Mouse (Mus musculus): Measurements from ENCODE around the gene Alg2. TPM values are rescaled to one million over a fixed set of nuclear protein-coding genes. Genes with fewer than 3 reads are reported as not detected.

Alg2 gene
- polyA plus RNA-seq, 1 experiment: 22.7 TPM

- peaks cover 14% of the 10 kb centered on the region for H3K27me3 ChIP-seq (ENCODE audit: control insufficient read depth, insufficient read depth, insufficient read length)
- TF ChIP-seq POLR2AphosphoS2 (IDR thresholded peaks at IDR 0.05; ENCODE audit: insufficient read length, low read depth): no peak
- no peak for TF ChIP-seq TCF12 (IDR thresholded peaks at IDR 0.05; ENCODE audit: insufficient read depth, poor library complexity, severe bottlenecking)
- no peak for TF ChIP-seq POLR2A (IDR thresholded peaks at IDR 0.05; ENCODE audit: insufficient read length, low read depth)
- no peak for TF ChIP-seq MAX (IDR thresholded peaks at IDR 0.05; ENCODE audit: low read depth)
- TF ChIP-seq REST (IDR thresholded peaks at IDR 0.05; ENCODE audit: insufficient read depth, insufficient read length): no peak
- TF ChIP-seq TCF3 (IDR thresholded peaks at IDR 0.05; ENCODE audit: insufficient read length, low read depth): no peak
- TF ChIP-seq E2F4 (IDR thresholded peaks at IDR 0.05; ENCODE audit: insufficient read depth): no peak
- no peak for TF ChIP-seq USF1 (IDR thresholded peaks at IDR 0.05; ENCODE audit: low read depth)
- no peaks in the 10 kb centered on the region for H3K36me3 ChIP-seq (ENCODE audit: control insufficient read depth, insufficient read depth)
- H3K79me2 ChIP-seq (ENCODE audit: control insufficient read depth, insufficient read depth): no peaks in the 10 kb centered on the region
- no peak overlapping the region for H3K4me3 ChIP-seq
- H3ac ChIP-seq (ENCODE audit: control insufficient read depth, insufficient read length): no peak overlapping the region
- no peak overlapping the region for H3K4me2 ChIP-seq (ENCODE audit: low read depth)
Observed at GRCm38 (mm10) chr4:47431081-47431480, 43.1 kb downstream of the Alg2 start.

GRCm38 (mm10) chr4:47430557-47430956 is 43.6 kb downstream of the Alg2 start:
- TF ChIP-seq POLR2A (IDR thresholded peaks at IDR 0.05; ENCODE audit: insufficient read length, low read depth): no peak
- no peak for TF ChIP-seq MYOG (IDR thresholded peaks at IDR 0.05; ENCODE audit: control insufficient read depth in 1 of 3, insufficient read depth in 1 of 3, insufficient read length in 2 of 3, low read depth in 2 of 3)
- no peak for TF ChIP-seq SRF (IDR thresholded peaks at IDR 0.05; ENCODE audit: control insufficient read depth, insufficient read length, low read depth)

DNA sequence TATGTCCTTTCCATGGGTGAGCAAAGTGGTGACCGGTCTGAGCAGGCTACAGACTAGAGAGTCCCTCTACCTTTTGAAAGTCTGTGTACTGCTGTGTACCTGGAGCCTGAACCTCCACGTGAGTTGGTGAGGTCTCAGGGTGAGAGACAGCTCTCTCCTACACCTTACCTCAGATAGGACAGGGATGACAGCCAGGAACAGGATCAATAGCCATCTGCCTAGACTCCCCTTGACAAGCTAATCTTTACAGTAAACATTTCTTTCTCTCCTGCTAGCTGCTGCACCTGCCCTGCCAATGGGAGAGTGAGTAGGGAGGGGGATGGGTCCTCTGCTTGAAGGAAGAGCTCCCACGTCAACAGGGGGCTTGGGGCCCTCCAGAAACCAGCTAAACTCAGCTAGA is 46.5 kb downstream of the Alg2 start:
- H3K36me3 ChIP-seq (ENCODE audit: control insufficient read depth, insufficient read depth): no peaks in the 10 kb centered on the region
- H3ac ChIP-seq (ENCODE audit: control insufficient read depth, insufficient read length): no peak overlapping the region
- no peaks in the 10 kb centered on the region for H3K79me2 ChIP-seq (ENCODE audit: control insufficient read depth, insufficient read depth)
- TF ChIP-seq E2F4 (IDR thresholded peaks at IDR 0.05; ENCODE audit: insufficient read depth): no peak
- no peak for TF ChIP-seq MYOG (IDR thresholded peaks at IDR 0.05; ENCODE audit: control insufficient read depth in 1 of 3, insufficient read depth in 1 of 3, insufficient read length in 2 of 3, low read depth in 2 of 3)
- TF ChIP-seq MYOD1 (IDR thresholded peaks at IDR 0.05; ENCODE audit: control insufficient read depth in 1 of 3, insufficient read length in 2 of 3, low read depth in 2 of 3): no peak
- no peak for TF ChIP-seq SRF (IDR thresholded peaks at IDR 0.05; ENCODE audit: control insufficient read depth, insufficient read length, low read depth)
- no peak for TF ChIP-seq POLR2AphosphoS2 (IDR thresholded peaks at IDR 0.05; ENCODE audit: insufficient read length, low read depth)
- TF ChIP-seq MAX (IDR thresholded peaks at IDR 0.05; ENCODE audit: low read depth): no peak
- no peak for TF ChIP-seq CEBPB (IDR thresholded peaks at IDR 0.05; ENCODE audit: insufficient read depth, poor library complexity, severe bottlenecking)
- no peak for TF ChIP-seq REST (IDR thresholded peaks at IDR 0.05; ENCODE audit: insufficient read depth, insufficient read length)
- TF ChIP-seq TCF3 (IDR thresholded peaks at IDR 0.05; ENCODE audit: insufficient read length, low read depth): no peak
- no peak for TF ChIP-seq POLR2A (IDR thresholded peaks at IDR 0.05; ENCODE audit: insufficient read length, low read depth)
- TF ChIP-seq USF1 (IDR thresholded peaks at IDR 0.05; ENCODE audit: low read depth): no peak
- H3K27me3 ChIP-seq (ENCODE audit: control insufficient read depth, insufficient read depth, insufficient read length): peaks cover 8% of the 10 kb centered on the region
- H3K4me2 ChIP-seq (ENCODE audit: low read depth): no peak overlapping the region
- no peak overlapping the region for H3K4me3 ChIP-seq

More at GRCm38 (mm10) chr4:47430557-47430956, 43.6 kb downstream of the Alg2 start:
- no peak overlapping the region for H3K4me2 ChIP-seq (ENCODE audit: low read depth)
- H3K4me3 ChIP-seq: no peak overlapping the region
- H3ac ChIP-seq (ENCODE audit: control insufficient read depth, insufficient read length): no peak overlapping the region
- no peaks in the 10 kb centered on the region for H3K36me3 ChIP-seq (ENCODE audit: control insufficient read depth, insufficient read depth)
- peaks cover 14% of the 10 kb centered on the region for H3K27me3 ChIP-seq (ENCODE audit: control insufficient read depth, insufficient read depth, insufficient read length)
- H3K79me2 ChIP-seq (ENCODE audit: control insufficient read depth, insufficient read depth): no peaks in the 10 kb centered on the region

DNA sequence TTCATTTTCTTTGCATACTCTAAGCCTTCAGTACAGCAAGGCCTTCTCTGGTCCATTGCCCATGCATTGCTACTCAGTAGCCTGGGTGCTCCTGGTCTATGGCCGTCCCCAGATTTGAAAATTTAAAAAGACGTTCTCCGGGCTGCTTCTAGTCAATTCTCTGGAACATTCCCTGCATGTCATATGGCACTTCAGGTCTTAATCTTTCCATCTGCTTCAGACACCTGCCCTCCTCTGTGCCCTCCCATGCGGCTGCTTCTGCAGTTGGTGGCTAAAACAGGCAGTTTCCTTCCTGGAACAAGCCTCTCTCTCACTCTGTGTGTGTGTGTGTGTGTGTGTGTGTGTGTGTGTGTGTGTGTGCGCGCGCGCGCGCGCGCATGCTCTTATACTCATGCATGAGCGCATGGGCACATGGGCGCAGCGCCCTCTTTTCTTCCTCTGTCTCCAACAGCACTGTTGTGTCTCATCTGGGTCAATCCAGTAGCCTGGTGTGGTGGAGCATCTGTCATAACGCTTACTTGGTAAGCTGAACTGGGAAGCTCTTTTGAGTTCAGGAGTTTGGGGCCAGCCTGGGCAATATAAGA is 48.8 kb downstream of the Alg2 start:
- Histone ChIP-seq H3K79me2 (ENCODE audit: control insufficient read depth, insufficient read depth) (no peaks in the 10 kb centered on the region), H3ac (ENCODE audit: control insufficient read depth, insufficient read length) (no peak overlapping the region), H3K4me2 (ENCODE audit: low read depth) (no peak overlapping the region), H3K4me3 (no peak overlapping the region), H3K36me3 (ENCODE audit: control insufficient read depth, insufficient read depth) (no peaks in the 10 kb centered on the region), H3K27me3 (ENCODE audit: control insufficient read depth, insufficient read depth, insufficient read length) (peaks cover 14% of the 10 kb centered on the region)
- no peak for TF ChIP-seq POLR2AphosphoS2 (IDR thresholded peaks at IDR 0.05; ENCODE audit: insufficient read length, low read depth)
- TF ChIP-seq TCF12 (IDR thresholded peaks at IDR 0.05; ENCODE audit: insufficient read depth, poor library complexity, severe bottlenecking): no peak
- no peak for TF ChIP-seq MAX (IDR thresholded peaks at IDR 0.05; ENCODE audit: low read depth)
- TF ChIP-seq E2F4 (IDR thresholded peaks at IDR 0.05; ENCODE audit: insufficient read depth): no peak
- TF ChIP-seq SRF (IDR thresholded peaks at IDR 0.05; ENCODE audit: control insufficient read depth, insufficient read length, low read depth): no peak
- no peak for TF ChIP-seq CEBPB (IDR thresholded peaks at IDR 0.05; ENCODE audit: insufficient read depth, poor library complexity, severe bottlenecking)
- no peak for TF ChIP-seq MYOD1 (IDR thresholded peaks at IDR 0.05; ENCODE audit: control insufficient read depth in 1 of 3, insufficient read length in 2 of 3, low read depth in 2 of 3)
- TF ChIP-seq POLR2A (IDR thresholded peaks at IDR 0.05; ENCODE audit: insufficient read length, low read depth): no peak
- TF ChIP-seq MYOG (IDR thresholded peaks at IDR 0.05; ENCODE audit: control insufficient read depth in 1 of 3, insufficient read depth in 1 of 3, insufficient read length in 2 of 3, low read depth in 2 of 3): no peak

- Histone ChIP-seq H3K36me3 (ENCODE audit: control insufficient read depth, insufficient read depth) (no peaks in the 10 kb centered on the region), H3K79me2 (ENCODE audit: control insufficient read depth, insufficient read depth) (no peaks in the 10 kb centered on the region), H3ac (ENCODE audit: control insufficient read depth, insufficient read length) (no peak overlapping the region), H3K4me2 (ENCODE audit: low read depth) (no peak overlapping the region), H3K4me3 (no peak overlapping the region), H3K27me3 (ENCODE audit: control insufficient read depth, insufficient read depth, insufficient read length) (peaks cover 14% of the 10 kb centered on the region)
- TF ChIP-seq TCF3 (IDR thresholded peaks at IDR 0.05; ENCODE audit: insufficient read length, low read depth): no peak
- TF ChIP-seq MYOG (IDR thresholded peaks at IDR 0.05; ENCODE audit: control insufficient read depth in 1 of 3, insufficient read depth in 1 of 3, insufficient read length in 2 of 3, low read depth in 2 of 3): no peak
- no peak for TF ChIP-seq MYOD1 (IDR thresholded peaks at IDR 0.05; ENCODE audit: control insufficient read depth in 1 of 3, insufficient read length in 2 of 3, low read depth in 2 of 3)
- no peak for TF ChIP-seq USF1 (IDR thresholded peaks at IDR 0.05; ENCODE audit: low read depth)
- no peak for TF ChIP-seq MAX (IDR thresholded peaks at IDR 0.05; ENCODE audit: low read depth)
- TF ChIP-seq CEBPB (IDR thresholded peaks at IDR 0.05; ENCODE audit: insufficient read depth, poor library complexity, severe bottlenecking): no peak
- no peak for TF ChIP-seq TCF12 (IDR thresholded peaks at IDR 0.05; ENCODE audit: insufficient read depth, poor library complexity, severe bottlenecking)
- no peak for TF ChIP-seq E2F4 (IDR thresholded peaks at IDR 0.05; ENCODE audit: insufficient read depth)
- no peak for TF ChIP-seq SRF (IDR thresholded peaks at IDR 0.05; ENCODE audit: control insufficient read depth, insufficient read length, low read depth)
- no peak for TF ChIP-seq POLR2AphosphoS2 (IDR thresholded peaks at IDR 0.05; ENCODE audit: insufficient read length, low read depth)
- TF ChIP-seq REST (IDR thresholded peaks at IDR 0.05; ENCODE audit: insufficient read depth, insufficient read length): no peak
- TF ChIP-seq POLR2A (IDR thresholded peaks at IDR 0.05; ENCODE audit: insufficient read length, low read depth): no peak
Observed at GRCm38 (mm10) chr4:47424376-47424775, 49.8 kb downstream of the Alg2 start.

All from myocyte (in vitro differentiated cells).